Comparison of ENCODE assay signal across 8 mouse cellular contexts in genomic region chr5:134350660-134351059, GRCm38 (mm10). TPM values are rescaled to one million over a fixed set of nuclear protein-coding genes. Genes with fewer than 3 reads are reported as not detected.
DNase-seq lines count a peak whose midpoint lies in the region; ATAC-seq and TF ChIP-seq lines count a peak whose summit lies in the region.

No protein-coding gene starts in this region.

- no peak overlapping the region for H3K4me2 ChIP-seq in hindbrain, embryonic 11.5 days (replicated peaks; ENCODE audit: low read depth, low read length)

- no peaks in the 10 kb centered on the region for H3K9me3 ChIP-seq in hindbrain, embryonic 11.5 days (ENCODE audit: control insufficient read depth, low read length)

- DNase-seq in ovary, adult 18-20 months (ENCODE audit: low spot score): peak; percentile 78
- DNase-seq in ovary, postnatal 10 days (ENCODE audit: low spot score): no peak
- peak; percentile 79 for DNase-seq in c-Kit-positive CD71-positive TER-119-positive erythroid progenitor cells, embryonic 14.5 days (ENCODE audit: low spot score)
- peak; percentile 54 for DNase-seq in forelimb bud, embryonic 11.5 days (ENCODE audit: low read depth, low spot score)
- DNase-seq in hindbrain, embryonic 11.5 days (ENCODE audit: low spot score): peak; percentile 59
- peak; percentile 37 to 54 for DNase-seq in left cerebral cortex, postnatal 36 days (ENCODE audit: low spot score in 2 of 2)
- DNase-seq in mesoderm, embryonic 11.5 days (ENCODE audit: low read depth, low spot score): peak; percentile 61
- peak; percentile 34 to 45 for DNase-seq in spleen, adult 2 months (ENCODE audit: low read depth in 1 of 2, low spot score in 2 of 2)

- H3K36me3 ChIP-seq in hindbrain, embryonic 11.5 days (ENCODE audit: control insufficient read depth, insufficient read depth, low read length): no peaks in the 10 kb centered on the region
- no peaks in the 10 kb centered on the region for H3K36me3 ChIP-seq in spleen, adult 2 months (ENCODE audit: control insufficient read depth, insufficient read depth, low read length)

- 15% methylated on average over 10 of the region's 10 CpGs for WGBS in hindbrain, embryonic 11.5 days
- 15% methylated on average over 10 of the region's 10 CpGs for WGBS in spleen, adult 2 months

- H3K4me3 ChIP-seq in hindbrain, embryonic 11.5 days (ENCODE audit: low read depth, low read length): no peak overlapping the region
- H3K4me3 ChIP-seq in spleen, adult 2 months (ENCODE audit: extremely low read depth, insufficient read depth, insufficient read length): no peak overlapping the region

- H3K27ac ChIP-seq in hindbrain, embryonic 11.5 days (ENCODE audit: low read depth, low read length): no peak overlapping the region
- no peak overlapping the region for H3K27ac ChIP-seq in spleen, adult 2 months (ENCODE audit: insufficient read depth, low read length)

- no peaks in the 10 kb centered on the region for H3K4me1 ChIP-seq in hindbrain, embryonic 11.5 days (replicated peaks; ENCODE audit: control insufficient read depth, insufficient read depth, low read length)
- H3K4me1 ChIP-seq in spleen, adult 2 months (ENCODE audit: control insufficient read depth, insufficient read depth, insufficient read length): no peaks in the 10 kb centered on the region; the same call in 1 of the 2 replicates

- peak; percentile 67; the same call in 1 of the 2 replicates for ATAC-seq in hindbrain, embryonic 11.5 days (ENCODE audit: low FRiP score)

- TF ChIP-seq CTCF in spleen, adult 2 months (IDR thresholded peaks at IDR 0.05; ENCODE audit: extremely low read depth, insufficient read depth, insufficient read length, insufficient replicate concordance): no peak

- intact Hi-C loops in left cerebral cortex, postnatal 36 days (cut with DNase I): no loop called here

- no peak overlapping the region for H3K9ac ChIP-seq in hindbrain, embryonic 11.5 days (ENCODE audit: low read depth, low read length)

- H3K27me3 ChIP-seq in hindbrain, embryonic 11.5 days (ENCODE audit: control insufficient read depth, insufficient read depth, low read length): no peaks in the 10 kb centered on the region
- no peaks in the 10 kb centered on the region for H3K27me3 ChIP-seq in spleen, adult 2 months (ENCODE audit: control insufficient read depth, insufficient read depth, low read length)

- TF ChIP-seq POLR2A in spleen, adult 2 months (IDR thresholded peaks at IDR 0.05; ENCODE audit: low read depth, low read length): no peak

RNA-seq across cellular contexts. Expression of gene Gtf2i, which starts 36.1 kb away (rescaled TPM):
- 178 and 181 TPM in 2 replicates for polyA plus RNA-seq in hindbrain, embryonic 11.5 days (2014; fragmentation: Nextera tagmentation; extraction: Ambion mirVana)
- 100 to 1,000 TPM; 212 to 223 TPM for total RNA-seq in left cerebral cortex, postnatal 36 days (2021)
- polyA plus RNA-seq in spleen, adult 2 months (2012; rRNA removed): 44.7 and 48.2 TPM in 2 replicates
